Mouse (Mus musculus): ENCODE measurements around the gene Il12a. TPM values are rescaled to one million over a fixed set of nuclear protein-coding genes. Genes with fewer than 3 reads are reported as not detected.

Gene Il12a
- polyA plus RNA-seq, 1 experiment from 2014 or later: 0.19 TPM

Other genes starting within 250 kb of the Il12a start
- gene 1110032F04Rik, start 178.9 kb downstream of the Il12a start, polyA plus RNA-seq (2015; fragmentation: Nextera tagmentation; extraction: Ambion mirVana): 3.5 and 3.7 TPM in 2 replicates

All from forebrain, embryonic 15.5 days (tissue).